Mouse (Mus musculus) T-helper 1 cell (primary cell): Measurements from ENCODE around the gene Adamts3.

Experiments
- in situ Hi-C: fragments of 300-600 bp; cut with MboI, MseI; formaldehyde crosslinking; loops from one replicate; pipeline ENCODE4 v1.15.1; 2025; ENCODE audit warnings: high pct_unique_total_duplicates

Adamts3 gene

DNA sequence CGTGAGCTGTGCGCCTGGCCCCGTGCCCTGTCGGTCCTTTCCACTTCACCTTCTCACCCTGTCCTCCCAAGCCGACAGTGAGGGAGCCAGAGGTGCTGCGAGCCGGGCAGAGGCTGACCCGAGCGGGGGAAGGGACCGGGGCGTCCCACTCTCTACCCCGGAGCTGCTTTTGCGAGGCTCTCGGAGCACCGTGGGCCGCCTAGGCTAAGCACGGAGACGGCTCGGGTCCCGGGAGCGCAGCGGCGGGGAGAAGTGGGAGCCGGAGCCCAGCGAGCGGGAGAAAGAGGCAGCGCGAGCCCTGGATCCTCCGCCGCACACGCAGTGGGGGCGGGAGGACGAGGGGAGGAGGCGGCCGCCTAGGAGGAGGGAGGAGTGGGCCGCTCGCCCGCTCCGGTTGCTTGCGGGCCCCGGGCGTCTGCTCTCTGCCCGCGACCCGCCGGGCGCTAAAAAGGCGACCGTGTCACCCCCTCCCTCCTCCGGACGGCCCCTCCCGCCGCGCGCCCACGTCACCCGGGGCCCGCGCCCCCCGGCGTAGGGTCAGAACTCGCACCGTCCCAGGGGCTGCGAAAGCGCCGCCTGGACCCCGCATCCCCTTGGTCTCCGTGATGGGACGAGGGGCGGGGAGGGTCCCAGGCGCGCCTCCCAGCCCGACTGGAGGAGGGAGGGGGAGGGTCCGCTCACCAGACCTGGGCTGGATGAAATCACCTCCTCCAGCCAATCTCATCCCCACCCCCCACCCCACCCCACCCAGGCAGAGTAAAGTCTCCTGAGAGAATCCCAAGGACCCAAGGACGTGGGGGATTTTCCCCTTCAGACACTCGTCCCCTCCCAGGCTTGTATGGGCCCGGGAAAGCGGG lies at the start of gene Adamts3:
Gene Adamts3, minus strand, starts transcription at position 284 of the 857 bp plus-strand sequence.
- in situ Hi-C loops: no loop called here

GRCm38 (mm10) chr5:89931511-89931910 lies 48.4 kb upstream of the Adamts3 start:
- in situ Hi-C loops: no loop called here

- in situ Hi-C loops: no loop called here
Measured at GRCm38 (mm10) chr5:89912359-89912758, 29.2 kb upstream of the Adamts3 start.

GRCm38 (mm10) chr5:89911950-89912349 lies 28.8 kb upstream of the Adamts3 start:
- in situ Hi-C loops: no loop called here

- in situ Hi-C loops: no loop called here
Measured at GRCm38 (mm10) chr5:89911508-89911907, 28.4 kb upstream of the Adamts3 start.

- in situ Hi-C loops: loop anchor here (10.0 kb wide), 1 partner anchor 1388 kb away; no protein-coding TSS in a partner anchor
Measured at GRCm38 (mm10) chr5:89906884-89907431, 23.8 kb upstream of the Adamts3 start.

DNA sequence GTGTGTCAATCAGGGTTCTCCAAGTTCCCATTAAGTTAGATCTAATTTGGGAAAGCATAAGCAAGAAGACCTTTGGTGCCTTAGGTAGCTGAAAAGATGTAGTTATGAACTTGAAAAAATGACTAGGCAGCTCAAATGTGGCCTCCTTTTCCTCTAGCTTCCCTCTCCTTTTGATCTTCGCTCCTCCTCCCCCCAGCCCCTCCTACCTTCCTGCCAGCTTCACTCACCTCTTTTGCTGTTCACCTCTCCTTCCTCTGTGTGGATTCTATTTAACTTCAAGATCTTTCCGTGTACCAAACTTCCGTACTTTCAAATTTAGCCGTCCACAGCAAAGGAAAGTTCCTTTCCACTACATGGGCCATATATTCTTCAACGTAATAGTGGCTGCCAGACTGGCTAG lies 17.9 kb upstream of the Adamts3 start:
- in situ Hi-C loops: loop anchor here (10.0 kb wide), 1 partner anchor 1394 kb away; no protein-coding TSS in a partner anchor

- in situ Hi-C loops: no loop called here
Measured at GRCm38 (mm10) chr5:89897495-89897894, 14.4 kb upstream of the Adamts3 start.

DNA sequence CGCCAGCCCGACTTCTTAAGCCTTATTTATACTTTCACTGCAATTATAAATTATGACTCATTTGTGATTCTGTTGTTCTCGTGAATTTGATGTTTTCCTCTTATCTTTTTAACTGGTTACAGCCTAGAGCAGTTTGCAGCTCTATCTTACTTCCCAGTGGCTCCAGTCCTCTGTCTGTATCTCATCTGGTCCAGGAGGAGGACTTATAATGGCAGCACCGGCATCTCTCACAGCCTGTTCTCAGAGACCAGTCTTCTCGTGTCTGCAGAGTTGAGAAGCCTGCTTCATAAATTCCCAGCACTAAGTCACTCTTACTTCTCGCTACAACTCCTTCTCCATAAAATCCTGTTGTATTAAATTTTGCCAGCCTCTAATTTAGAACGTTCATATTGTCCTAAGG lies 12.4 kb upstream of the Adamts3 start:
- in situ Hi-C loops: no loop called here

DNA sequence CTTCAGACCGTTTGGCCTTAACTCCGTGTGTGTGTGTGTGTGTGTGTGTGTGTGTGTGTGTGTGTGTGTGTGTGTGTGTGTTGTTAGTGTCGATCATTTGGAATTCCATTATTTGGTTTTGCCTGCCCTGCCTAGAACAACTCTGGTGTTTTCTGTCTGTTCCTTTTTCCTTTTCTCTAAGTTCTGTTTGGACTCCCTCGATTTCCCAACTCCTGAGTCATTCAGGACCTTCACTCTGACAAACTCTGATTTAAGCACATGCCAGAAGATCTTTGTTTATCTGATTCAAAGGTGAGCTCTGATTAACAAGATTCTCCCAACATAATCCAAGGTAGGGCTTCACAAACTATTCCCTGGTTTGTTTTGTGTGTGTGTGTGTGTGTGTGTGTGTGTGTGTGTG lies 1.9 kb upstream of the Adamts3 start:
- in situ Hi-C loops: no loop called here

- in situ Hi-C loops: no loop called here
Measured at GRCm38 (mm10) chr5:89883908-89884204, 722 bp upstream of the Adamts3 start.

- in situ Hi-C loops: no loop called here
Measured at GRCm38 (mm10) chr5:89882091-89882734, 921 bp downstream of the Adamts3 start.

DNA sequence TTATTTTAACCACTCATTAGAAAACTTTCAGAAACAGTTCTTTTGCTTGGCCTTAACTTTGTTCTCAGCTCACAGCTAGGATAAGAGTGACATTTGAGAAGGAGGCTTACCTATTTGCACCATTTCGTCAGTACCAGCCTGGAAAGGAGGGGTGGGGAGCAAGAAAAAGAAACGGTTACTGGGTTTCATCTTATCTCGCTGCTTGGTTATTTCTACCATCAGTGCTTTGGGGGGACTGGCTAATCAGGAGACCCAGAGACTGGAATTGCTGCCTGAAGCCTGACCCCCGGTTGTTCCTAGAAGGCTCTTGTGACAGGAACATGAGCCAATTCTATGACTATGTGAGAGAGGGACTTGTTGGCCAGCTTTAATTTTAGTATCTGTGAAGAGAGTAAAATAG lies 1.7 kb downstream of the Adamts3 start:
- in situ Hi-C loops: no loop called here

DNA sequence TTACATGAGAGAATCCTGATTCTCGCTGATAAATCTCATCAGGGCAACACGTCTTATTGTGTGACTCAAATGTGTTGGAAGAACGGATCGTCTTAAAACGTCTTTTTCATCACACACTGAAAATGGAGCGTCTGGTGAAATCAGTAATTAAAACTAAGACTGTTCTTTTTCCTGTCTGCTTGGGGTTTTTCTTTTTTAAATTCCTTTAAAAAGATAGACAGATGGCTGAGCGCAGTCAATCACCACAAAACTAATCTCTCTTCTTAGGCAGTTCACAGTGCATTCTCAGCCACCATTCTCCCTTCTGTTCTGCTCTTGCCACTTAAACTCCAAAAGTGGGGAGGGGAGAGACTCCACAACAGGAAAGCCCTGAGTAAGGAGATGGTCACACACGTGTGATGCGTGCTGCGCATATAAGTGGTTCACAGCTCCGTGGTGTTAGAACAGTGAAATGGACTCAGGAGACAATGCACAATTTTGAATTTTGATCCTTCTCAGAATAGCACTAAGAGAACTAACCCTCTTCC lies 4.2 kb downstream of the Adamts3 start:
- in situ Hi-C loops: no loop called here

DNA sequence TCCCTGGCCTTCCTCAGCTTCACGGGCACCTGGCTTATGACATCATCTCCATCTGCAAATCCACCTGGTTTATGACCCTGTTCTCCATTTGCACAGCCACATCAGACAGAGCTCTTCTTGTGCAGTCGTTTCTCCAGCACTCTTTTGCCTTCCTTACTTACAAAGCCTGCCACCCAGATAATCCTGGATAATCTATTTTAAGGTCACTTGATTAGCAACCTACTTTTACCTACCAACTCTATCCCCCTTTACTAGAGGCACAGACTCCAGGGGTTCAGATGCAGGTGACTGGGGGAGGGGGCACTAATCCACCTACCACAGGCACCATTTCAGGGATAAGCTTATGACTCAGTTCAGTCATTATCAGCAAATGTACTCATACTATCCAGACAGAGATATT lies 10.5 kb downstream of the Adamts3 start:
- in situ Hi-C loops: no loop called here

DNA sequence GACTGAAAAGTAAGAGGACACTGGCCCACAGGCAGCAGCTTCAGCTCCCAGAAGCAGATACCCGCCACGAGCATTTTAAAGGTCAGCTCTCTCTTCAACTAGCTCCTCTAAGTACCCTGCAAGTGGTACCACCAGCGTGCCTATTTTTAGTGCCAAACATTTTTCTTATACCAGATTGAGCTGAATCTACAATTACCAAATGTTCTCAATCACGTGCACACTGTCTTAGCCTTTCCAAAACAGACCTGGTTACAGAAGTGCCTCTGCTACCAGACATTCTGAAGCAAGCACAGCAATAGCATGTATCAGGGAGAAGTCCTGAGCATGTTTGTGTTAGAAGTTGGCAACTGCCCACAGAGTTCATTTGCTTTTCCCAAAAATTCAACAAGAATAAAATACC lies 23.5 kb downstream of the Adamts3 start:
- in situ Hi-C loops: no loop called here

GRCm38 (mm10) chr5:89858837-89859236 lies 24.3 kb downstream of the Adamts3 start:
- in situ Hi-C loops: no loop called here

DNA sequence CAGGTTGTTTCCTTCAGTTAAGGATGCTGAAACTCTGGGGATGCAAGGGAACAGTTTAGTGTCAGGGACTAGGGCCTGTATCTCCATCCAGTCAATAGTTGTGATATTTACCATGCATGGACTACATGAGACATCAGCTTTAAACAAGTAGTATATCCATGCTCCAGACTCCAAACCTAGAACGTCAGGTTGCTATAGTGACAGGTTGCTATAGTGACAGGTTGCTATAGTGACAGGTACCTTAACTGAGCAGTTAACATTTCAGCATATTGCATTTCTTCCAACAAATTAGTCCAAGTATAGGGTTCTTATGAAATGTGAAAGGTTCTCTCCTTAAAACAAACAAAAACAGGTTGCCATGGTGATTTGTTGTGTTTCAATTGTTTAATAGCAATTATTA lies 36.6 kb downstream of the Adamts3 start:
- in situ Hi-C loops: loop anchor here (25.0 kb wide), 1 partner anchor 341 kb away; no protein-coding TSS in a partner anchor

DNA sequence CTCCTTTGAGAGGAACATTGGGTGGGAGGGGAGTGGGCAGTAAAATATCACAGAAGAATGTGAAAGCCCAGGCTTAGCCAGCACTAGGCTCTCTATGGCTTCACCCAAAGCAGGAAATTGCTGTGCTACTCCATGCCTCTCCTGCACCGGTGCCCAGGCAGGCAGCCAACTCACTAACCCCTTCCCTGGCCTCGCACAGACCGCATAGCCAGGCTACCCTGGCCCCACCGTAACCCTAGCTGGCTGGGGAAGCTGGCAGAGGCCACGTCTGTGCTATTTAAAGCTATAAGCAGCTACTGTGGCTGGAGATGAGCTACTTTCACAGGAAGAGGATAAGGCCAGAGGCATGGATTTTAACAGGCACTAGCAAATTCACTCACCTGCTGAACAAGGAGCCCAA lies 38.8 kb downstream of the Adamts3 start:
- in situ Hi-C loops: loop anchor here (25.0 kb wide), 1 partner anchor 343 kb away; no protein-coding TSS in a partner anchor

GRCm38 (mm10) chr5:89843478-89843877 lies 39.7 kb downstream of the Adamts3 start:
- in situ Hi-C loops: loop anchor here (25.0 kb wide), 1 partner anchor 344 kb away; no protein-coding TSS in a partner anchor

- in situ Hi-C loops: loop anchor here (25.0 kb wide), 1 partner anchor 348 kb away; no protein-coding TSS in a partner anchor
Measured at GRCm38 (mm10) chr5:89839627-89840026, 43.5 kb downstream of the Adamts3 start.

GRCm38 (mm10) chr5:89821175-89821574 lies 62.0 kb downstream of the Adamts3 start:
- in situ Hi-C loops: no loop called here
